Mouse (Mus musculus) ES-Bruce4 (cell line): Measurements from ENCODE around the gene Selplg.

Experiments used
- CTCF ChIP-seq: IDR thresholded peaks from one replicate; pipeline ENCODE4 v1.8.1; 2011; ENCODE audit warnings: low read depth, low read length
- EP300 ChIP-seq: IDR thresholded peaks from 2 replicates; pipeline ENCODE4 v1.6.1; 2011; ENCODE audit warnings: low read depth, low read length; ENCODE audit not compliant: insufficient read depth

- peak; percentile 97 for TF ChIP-seq CTCF
- 0 out of 2 replicates have a peak, but pooled peaks have one; percentile 38 for TF ChIP-seq EP300
Observed at GRCm38 (mm10) chr5:113773664-113774063, 58.8 kb downstream of the Selplg start.
